Mouse (Mus musculus): Measurements from ENCODE around the gene Tpbpb. TPM values are rescaled to one million over a fixed set of nuclear protein-coding genes. Genes with fewer than 3 reads are reported as not detected.
A peak's percentile ranks its signal among the peaks of the same experiment; 100 is the strongest.
"Not testable (repeated sequence)": the region's sequence is repeated elsewhere in the genome, so short reads cannot be mapped to it uniquely, and the experiment has no call there.

Gene Tpbpb
- total RNA-seq (2021), result not detected
- not detected in 2 replicates for polyA plus RNA-seq (2012; rRNA removed)
- long read RNA-seq, result 0 reads

- DNase-seq, result not testable (repeated sequence)
Observed at GRCm38 (mm10) chr13:60904780-60905179, at the start of gene Tpbpb. TSS of gene Tpbpb (minus strand) at chr13:60904880.

- not testable (repeated sequence) for DNase-seq
Observed at GRCm38 (mm10) chr13:60941884-60942283, 37.2 kb upstream of the Tpbpb start, which contains the start of gene Tpbpa. TSS of gene Tpbpa (minus strand) at chr13:60941984.

- peak; percentile 52 for DNase-seq
Observed at GRCm38 (mm10) chr13:60936500-60936901, 31.8 kb upstream of the Tpbpb start, which contains the start of the genes Gm49391 and Ctla2a. TSS of gene Gm49391 (minus strand) at chr13:60936571. TSS of gene Ctla2a (minus strand) at chr13:60936625.

- DNase-seq, result not testable (repeated sequence)
Observed at GRCm38 (mm10) chr13:60935490-60935889, 30.8 kb upstream of the Tpbpb start, which contains the start of gene Gm49393. TSS of gene Gm49393 (minus strand) at chr13:60935590.

- DNase-seq, result peak; percentile 60
Observed at GRCm38 (mm10) chr13:60897328-60897727, 7.4 kb downstream of the Tpbpb start, which contains the start of gene Ctla2b. TSS of gene Ctla2b (minus strand) at chr13:60897447.

GRCm38 (mm10) chr13:60896794-60897193 lies 7.9 kb downstream of the Tpbpb start, which contains the start of gene Gm49392:
TSS of gene Gm49392 (minus strand) at chr13:60896894.
- not testable (repeated sequence) for DNase-seq

- DNase-seq, result no peak
Observed at GRCm38 (mm10) chr13:60895406-60896160, 9.1 kb downstream of the Tpbpb start.

GRCm38 (mm10) chr13:60892301-60892700 lies 12.4 kb downstream of the Tpbpb start:
- no peak for DNase-seq

GRCm38 (mm10) chr13:60864281-60864680 lies 40.4 kb downstream of the Tpbpb start, which contains the start of gene 4930486L24Rik:
TSS of gene 4930486L24Rik (minus strand) at chr13:60864475.
- peak; percentile 83 for DNase-seq

Other genes with a start within 250 kb of the Tpbpb start
- not detected for gene BC051665, start 118.5 kb downstream of the Tpbpb start, total RNA-seq (2021)
- not detected in 2 replicates for gene BC051665, start 118.5 kb downstream of the Tpbpb start, polyA plus RNA-seq (2012; rRNA removed)
- not detected for gene Ctsll3, start 102.0 kb downstream of the Tpbpb start, total RNA-seq (2021)
- not detected in 2 replicates for gene Ctsll3, start 102.0 kb downstream of the Tpbpb start, polyA plus RNA-seq (2012; rRNA removed)
- 10 to 100 TPM in 1 of 2 experiments, 1 to 10 TPM in 1; 1.5 to 45.8 TPM for gene 4930486L24Rik, start 40.4 kb downstream of the Tpbpb start, total RNA-seq (2021)
- 3.8 and 6.1 TPM in 2 replicates for gene 4930486L24Rik, start 40.4 kb downstream of the Tpbpb start, polyA plus RNA-seq (2012; rRNA removed)
- gene Gm49392, start 8.0 kb downstream of the Tpbpb start, total RNA-seq (2021), result under 1 TPM in 1 of 2 experiments, not detected in 1; 0.61 TPM
- 0.15 TPM in 1 of 2 replicates, not detected in the other for gene Gm49392, start 8.0 kb downstream of the Tpbpb start, polyA plus RNA-seq (2012; rRNA removed)
- 1 to 10 TPM; 2.4 to 3.1 TPM for gene Ctla2b, start 7.4 kb downstream of the Tpbpb start, total RNA-seq (2021)
- not detected in 2 replicates for gene Ctla2b, start 7.4 kb downstream of the Tpbpb start, polyA plus RNA-seq (2012; rRNA removed)
- not detected for gene Gm49393, start 30.7 kb upstream of the Tpbpb start, total RNA-seq (2021)
- gene Gm49393, start 30.7 kb upstream of the Tpbpb start, polyA plus RNA-seq (2012; rRNA removed), result not detected in 2 replicates
- gene Gm49391, start 31.7 kb upstream of the Tpbpb start, total RNA-seq (2021), result 1 to 10 TPM in 1 of 2 experiments, not detected in 1; 1.0 TPM
- 0.16 TPM in 1 of 2 replicates, not detected in the other for gene Gm49391, start 31.7 kb upstream of the Tpbpb start, polyA plus RNA-seq (2012; rRNA removed)
- 10 to 100 TPM; 19.3 to 47.5 TPM for gene Ctla2a, start 31.7 kb upstream of the Tpbpb start, total RNA-seq (2021)
- 0.46 and 0.91 TPM in 2 replicates for gene Ctla2a, start 31.7 kb upstream of the Tpbpb start, polyA plus RNA-seq (2012; rRNA removed)
- not detected for gene Tpbpa, start 37.1 kb upstream of the Tpbpb start, total RNA-seq (2021)
- gene Tpbpa, start 37.1 kb upstream of the Tpbpb start, polyA plus RNA-seq (2012; rRNA removed), result not detected in 2 replicates
- gene Ctsj, start 101.1 kb upstream of the Tpbpb start, total RNA-seq (2021), result not detected
- gene Ctsj, start 101.1 kb upstream of the Tpbpb start, polyA plus RNA-seq (2012; rRNA removed), result not detected in 2 replicates
- not detected for gene Ctsq, start 135.8 kb upstream of the Tpbpb start, total RNA-seq (2021)
- gene Ctsq, start 135.8 kb upstream of the Tpbpb start, polyA plus RNA-seq (2012; rRNA removed), result not detected in 2 replicates

Measured in adrenal gland, adult 2 months (tissue).